ENCODE assay signal across 24 mouse cellular contexts in genomic region chr8:65068473-65068819, GRCm38 (mm10). TPM values are rescaled to one million over a fixed set of nuclear protein-coding genes. Genes with fewer than 3 reads are reported as not detected.
DNase-seq lines count a peak whose midpoint lies in the region; ATAC-seq lines count a peak whose summit lies in the region.
"Had no signal": no experiment of that assay in that cellular context is flagged by ENCODE, and none has a peak within 500 bp of the region (broad histone marks: within the 10 kb centered on the region; RNA-seq: fewer than 3 reads in every experiment).

No protein-coding gene starts in this region.

- no peak overlapping the region for H3K4me2 ChIP-seq in neural tube, embryonic 11.5 days (ENCODE audit: low read depth)
- H3K4me2 ChIP-seq in forebrain, embryonic 13.5 days, result peak overlapping the region; percentile 33
- peak overlapping the region; percentile 21 for H3K4me2 ChIP-seq in midbrain, embryonic 13.5 days (replicated peaks)
- H3K4me2 ChIP-seq: kidney, embryonic 15.5 days; liver, embryonic 13.5 days had no signal

- H3K9ac ChIP-seq in neural tube, embryonic 11.5 days (ENCODE audit: low read length), result no peak overlapping the region
- H3K9ac ChIP-seq in forebrain, embryonic 13.5 days, result no peak overlapping the region
- no peak overlapping the region for H3K9ac ChIP-seq in midbrain, embryonic 13.5 days (replicated peaks)
- H3K9ac ChIP-seq: kidney, embryonic 15.5 days; liver, embryonic 13.5 days had no signal

- no peaks in the 10 kb centered on the region for H3K36me3 ChIP-seq in neural tube, embryonic 11.5 days (ENCODE audit: control insufficient read depth, insufficient read depth, low read length)
- no peaks in the 10 kb centered on the region for H3K36me3 ChIP-seq in forebrain, embryonic 13.5 days (ENCODE audit: poor library complexity, severe bottlenecking)
- H3K36me3 ChIP-seq in midbrain, embryonic 13.5 days, result no peaks in the 10 kb centered on the region
- H3K36me3 ChIP-seq: heart, embryonic 10.5 days; kidney, embryonic 15.5 days; liver, embryonic 13.5 days had no signal

- no peaks in the 10 kb centered on the region for H3K9me3 ChIP-seq in neural tube, embryonic 11.5 days (ENCODE audit: control insufficient read depth, low read length)
- H3K9me3 ChIP-seq in forebrain, embryonic 13.5 days (replicated peaks), result no peaks in the 10 kb centered on the region
- H3K9me3 ChIP-seq in midbrain, embryonic 13.5 days, result no peaks in the 10 kb centered on the region
- H3K9me3 ChIP-seq: heart, embryonic 10.5 days; kidney, embryonic 15.5 days; liver, embryonic 13.5 days had no signal

- no peak overlapping the region for H3K4me3 ChIP-seq in neural tube, embryonic 11.5 days (ENCODE audit: low read depth, low read length)
- no peak overlapping the region for H3K4me3 ChIP-seq in forebrain, embryonic 13.5 days
- H3K4me3 ChIP-seq in midbrain, embryonic 13.5 days (replicated peaks), result no peak overlapping the region
- H3K4me3 ChIP-seq: heart, embryonic 10.5 days; kidney, embryonic 15.5 days; liver, embryonic 13.5 days had no signal

- DNase-seq in neural tube, embryonic 11.5 days (ENCODE audit: low spot score), result no peak
- no peak for DNase-seq in neural tube, embryonic 10.5 days (ENCODE audit: extremely low spot score, low spot score)
- no peak for DNase-seq in ovary, postnatal 14 days (ENCODE audit: low spot score)
- no peak for DNase-seq in heart, adult 11 months
- no peak for DNase-seq in testis, postnatal 14 days (ENCODE audit: low spot score)
- DNase-seq: cerebellum, adult 18-20 months; heart, postnatal 4 days; kidney, postnatal 36 days; liver, embryonic 13.5 days; lung, adult 2 months; lung, postnatal 14 days had no signal

- peak; percentile 68 for ATAC-seq in neural tube, embryonic 11.5 days (ENCODE audit: insufficient read depth, low FRiP score, low TSS enrichment)
- ATAC-seq in forebrain, embryonic 13.5 days, result peak; percentile 71; the same call in 1 of the 2 replicates
- peak; percentile 85 for ATAC-seq in midbrain, embryonic 13.5 days
- ATAC-seq: intestine, postnatal 0 days had no signal

- H3K27ac ChIP-seq in neural tube, embryonic 11.5 days (ENCODE audit: low read depth, low read length), result no peak overlapping the region
- no peak overlapping the region for H3K27ac ChIP-seq in forebrain, embryonic 13.5 days
- H3K27ac ChIP-seq in midbrain, embryonic 13.5 days, result no peak overlapping the region
- H3K27ac ChIP-seq: heart, embryonic 10.5 days; kidney, embryonic 15.5 days; liver, embryonic 13.5 days; stomach, postnatal 0 days had no signal

- WGBS in neural tube, embryonic 11.5 days, result 68% methylated on average over 4 of the region's 4 CpGs
- WGBS in forebrain, embryonic 13.5 days, result 34% methylated on average over 4 of the region's 4 CpGs
- 50% methylated on average over 4 of the region's 4 CpGs for WGBS in midbrain, embryonic 13.5 days

- H3K4me1 ChIP-seq in neural tube, embryonic 11.5 days (ENCODE audit: control insufficient read depth, insufficient read depth, low read length), result no peaks in the 10 kb centered on the region
- 0 out of 2 replicates have a peak, but pooled peaks cover 6% of the 10 kb centered on the region for H3K4me1 ChIP-seq in forebrain, embryonic 13.5 days
- H3K4me1 ChIP-seq in midbrain, embryonic 13.5 days (replicated peaks), result peaks cover 5% of the 10 kb centered on the region; the same call in 1 of the 2 replicates
- H3K4me1 ChIP-seq: heart, embryonic 10.5 days; liver, embryonic 13.5 days had no signal

- no peaks in the 10 kb centered on the region for H3K27me3 ChIP-seq in neural tube, embryonic 11.5 days (ENCODE audit: control insufficient read depth, insufficient read depth, low read length)
- H3K27me3 ChIP-seq in forebrain, embryonic 13.5 days, result no peaks in the 10 kb centered on the region
- no peaks in the 10 kb centered on the region for H3K27me3 ChIP-seq in midbrain, embryonic 13.5 days
- H3K27me3 ChIP-seq: kidney, embryonic 15.5 days; liver, embryonic 13.5 days had no signal

RNA-seq across cellular contexts. Expression of gene Gm10663, which starts 6.4 kb away (rescaled TPM):
- polyA plus RNA-seq in neural tube, embryonic 11.5 days (2014; fragmentation: Nextera tagmentation; extraction: Ambion mirVana), result not detected in 2 replicates
- polyA plus RNA-seq in forebrain, embryonic 13.5 days (2015; fragmentation: Nextera tagmentation; extraction: Ambion mirVana), result not detected in 2 replicates
- not detected in 2 replicates for polyA plus RNA-seq in midbrain, embryonic 13.5 days (2015; fragmentation: Nextera tagmentation; extraction: Ambion mirVana)
- polyA plus RNA-seq: C2C12; embryonic facial prominence, embryonic 14.5 days; gonadal fat pad, adult 2 months; heart, embryonic 10.5 days; heart, embryonic 16.5 days; intestine, postnatal 0 days; kidney, embryonic 15.5 days; limb, embryonic 14.5 days; liver, embryonic 13.5 days; lung, adult 2 months; small intestine, adult 2 months; stomach, postnatal 0 days; thymus, postnatal 0 days had no signal

RNA-seq across cellular contexts. Expression of gene Apela, which starts 31.3 kb away (rescaled TPM):
- 9.3 and 10.3 TPM in 2 replicates for polyA plus RNA-seq in neural tube, embryonic 11.5 days (2014; fragmentation: Nextera tagmentation; extraction: Ambion mirVana)
- polyA plus RNA-seq in forebrain, embryonic 13.5 days (2015; fragmentation: Nextera tagmentation; extraction: Ambion mirVana), result 2.5 and 2.6 TPM in 2 replicates
- 1.3 and 1.7 TPM in 2 replicates for polyA plus RNA-seq in midbrain, embryonic 13.5 days (2015; fragmentation: Nextera tagmentation; extraction: Ambion mirVana)
- polyA plus RNA-seq: C2C12; gonadal fat pad, adult 2 months; lung, adult 2 months; small intestine, adult 2 months; thymus, postnatal 0 days had no signal

RNA-seq across cellular contexts. Expression of gene Trim60, which starts 50.1 kb away (rescaled TPM):
- not detected in 2 replicates for polyA plus RNA-seq in neural tube, embryonic 11.5 days (2014; fragmentation: Nextera tagmentation; extraction: Ambion mirVana)
- polyA plus RNA-seq in forebrain, embryonic 13.5 days (2015; fragmentation: Nextera tagmentation; extraction: Ambion mirVana), result not detected in 2 replicates
- not detected in 2 replicates for polyA plus RNA-seq in midbrain, embryonic 13.5 days (2015; fragmentation: Nextera tagmentation; extraction: Ambion mirVana)
- polyA plus RNA-seq: C2C12; embryonic facial prominence, embryonic 14.5 days; gonadal fat pad, adult 2 months; heart, embryonic 10.5 days; heart, embryonic 16.5 days; intestine, postnatal 0 days; liver, embryonic 13.5 days; lung, adult 2 months; small intestine, adult 2 months; stomach, postnatal 0 days; thymus, postnatal 0 days had no signal

RNA-seq across cellular contexts. Expression of gene Trim61, which starts 50.1 kb away (rescaled TPM):
- 0.15 TPM in 1 of 2 replicates, not detected in the other for polyA plus RNA-seq in neural tube, embryonic 11.5 days (2014; fragmentation: Nextera tagmentation; extraction: Ambion mirVana)
- not detected in 2 replicates for polyA plus RNA-seq in forebrain, embryonic 13.5 days (2015; fragmentation: Nextera tagmentation; extraction: Ambion mirVana)
- polyA plus RNA-seq in midbrain, embryonic 13.5 days (2015; fragmentation: Nextera tagmentation; extraction: Ambion mirVana), result not detected in 2 replicates
- polyA plus RNA-seq: C2C12; embryonic facial prominence, embryonic 14.5 days; gonadal fat pad, adult 2 months; liver, embryonic 13.5 days; lung, adult 2 months; small intestine, adult 2 months; stomach, postnatal 0 days; thymus, postnatal 0 days had no signal
